Mouse (Mus musculus) ES-E14 (cell line): ENCODE results near the gene Hist1h3g. TPM values are rescaled to one million over a fixed set of nuclear protein-coding genes. Genes with fewer than 3 reads are reported as not detected.

Experiments used
- DNase-seq: peaks from one replicate; pipeline ENCODE4 v3.0.0-alpha.2; 2013; ENCODE audit warnings: low read depth, low spot score
- H3K27ac ChIP-seq: 2 replicates; pipeline ENCODE4 v1.5.1; 2012; ENCODE audit warnings: low read depth, mild to moderate bottlenecking, low read length, moderate library complexity, mixed read lengths; ENCODE audit not compliant: poor library complexity, insufficient read depth, severe bottlenecking
- H3K36me3 ChIP-seq: 2 replicates; pipeline ENCODE4 v1.6.1; 2012; ENCODE audit warnings: mild to moderate bottlenecking, low read length, moderate library complexity, mixed read lengths; ENCODE audit not compliant: control insufficient read depth, poor library complexity, insufficient read depth, severe bottlenecking
- H3K4me1 ChIP-seq, 2 experiments: fragments of 150-350 bp in 1 of 2; sonication (generic) in 1 of 2; 2 replicates each; pipeline ENCODE4 v1.6.1; 2012; ENCODE audit warnings: low read length in 2 of 2, mild to moderate bottlenecking in 1 of 2, mixed read lengths in 1 of 2; ENCODE audit not compliant: control insufficient read depth in 2 of 2, insufficient read depth in 2 of 2, poor library complexity in 1 of 2
- H3K4me3 ChIP-seq, 2 experiments: fragments of 150-350 bp in 1 of 2; sonication (generic) in 1 of 2; 2 replicates each; pipeline ENCODE4 v1.5.1; 2012; ENCODE audit warnings: low read length in 2 of 2, low read depth in 1 of 2, mild to moderate bottlenecking in 1 of 2, mixed read lengths in 1 of 2; ENCODE audit not compliant: insufficient read depth in 1 of 2, poor library complexity in 1 of 2, severe bottlenecking in 1 of 2
- H3K9ac ChIP-seq: 2 replicates; pipeline ENCODE4 v1.6.1; 2012; ENCODE audit warnings: low read depth, mild to moderate bottlenecking, low read length, mixed read lengths; ENCODE audit not compliant: poor library complexity, insufficient read depth, severe bottlenecking
- H3K9me3 ChIP-seq: fragments of 150-350 bp; sonication (generic); 2 replicates; pipeline ENCODE4 v1.6.1; 2012; ENCODE audit warnings: low read depth, mild to moderate bottlenecking, low read length; ENCODE audit not compliant: control insufficient read depth, insufficient read depth
- CHD2 ChIP-seq: IDR thresholded peaks from 2 replicates; pipeline ENCODE4 v1.6.1; 2014; ENCODE audit warnings: mild to moderate bottlenecking, low read depth, low read length, inconsistent platforms
- HCFC1 ChIP-seq: IDR thresholded peaks from 2 replicates; pipeline ENCODE4 v1.6.1; 2012; ENCODE audit warnings: low read length, inconsistent platforms, borderline replicate concordance; ENCODE audit not compliant: insufficient read depth
- MAFK ChIP-seq: IDR thresholded peaks from 2 replicates; pipeline ENCODE4 v1.6.1; 2014; ENCODE audit warnings: mild to moderate bottlenecking, low read depth, low read length, inconsistent platforms; ENCODE audit not compliant: insufficient read depth
- ZC3H11A ChIP-seq: IDR thresholded peaks from 2 replicates; pipeline ENCODE4 v1.6.1; 2012; ENCODE audit warnings: low read depth, mild to moderate bottlenecking, inconsistent platforms, low read length, borderline replicate concordance
- ZNF384 ChIP-seq: IDR thresholded peaks from 2 replicates; pipeline ENCODE4 v1.6.1; 2012; ENCODE audit warnings: low read depth, low read length, inconsistent platforms
- in situ Hi-C, 2 experiments: fragments of 600-800 bp; cut with MboI; formaldehyde crosslinking; loops; one replicate each; pipeline ENCODE4 v1.15.1; 2025; ENCODE audit warnings: low sequenced_read_pairs in 2 of 2, inconsistent platforms in 1 of 2; ENCODE audit not compliant: unreplicated experiment in 2 of 2
- total RNA-seq: library from RNA; depleted of rRNA; stranded (reverse); fragments of 300-350 nt; gene quantifications from 2 replicates; pipeline ENCODE4 v1.2.3, GENCODE M21; 2012

Gene Hist1h3g
- total RNA-seq, 1 experiment, result 621 TPM

DNA sequence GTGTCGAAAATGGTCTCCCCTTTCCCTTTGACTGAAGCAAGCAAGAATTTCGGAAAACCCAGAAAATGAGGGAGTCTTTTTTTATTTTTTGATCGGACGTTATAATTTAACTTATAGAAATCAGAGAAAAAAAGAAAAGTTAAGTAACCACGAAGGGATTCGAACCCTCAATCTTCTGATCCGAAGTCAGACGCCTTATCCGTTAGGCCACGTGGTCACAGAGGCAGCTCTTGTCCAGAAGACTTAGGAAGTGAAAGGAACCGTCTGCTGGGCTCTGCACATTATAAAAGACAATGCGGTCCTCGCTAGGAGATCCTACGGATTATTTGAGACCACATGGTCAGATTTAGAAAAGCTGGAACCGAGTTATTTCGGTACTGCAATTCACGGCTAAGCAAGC, 8.9 kb upstream of the Hist1h3g start:
- Histone ChIP-seq H3K4me1 (no peaks in the 10 kb centered on the region; a peak in 1 of 4 replicates), H3K4me3 (peak overlapping the region; percentile 60 to 64), H3K9ac (peak overlapping the region; percentile 64; the same call in 1 of the 2 replicates), H3K36me3 (no peaks in the 10 kb centered on the region), H3K9me3 (no peaks in the 10 kb centered on the region), H3K27ac (no peak overlapping the region)
- TF ChIP-seq HCFC1 (no peak), ZNF384 (0 out of 2 replicates have a peak, but pooled peaks have one; percentile 54), MAFK (peak; percentile 84), ZC3H11A (no peak), CHD2 (no peak)
- in situ Hi-C loops, result loop anchor here (10.0 to 25.0 kb wide), 2 partner anchors 1489 to 1602 kb away; partner anchors contain the start of genes Hist1h2ag (in 1 of the 2), Hist1h2ah (in 1 of the 2), Hist1h2bj (in 1 of the 2) and Hist1h2bk (in 1 of the 2)
- DNase-seq, result no peak

DNA sequence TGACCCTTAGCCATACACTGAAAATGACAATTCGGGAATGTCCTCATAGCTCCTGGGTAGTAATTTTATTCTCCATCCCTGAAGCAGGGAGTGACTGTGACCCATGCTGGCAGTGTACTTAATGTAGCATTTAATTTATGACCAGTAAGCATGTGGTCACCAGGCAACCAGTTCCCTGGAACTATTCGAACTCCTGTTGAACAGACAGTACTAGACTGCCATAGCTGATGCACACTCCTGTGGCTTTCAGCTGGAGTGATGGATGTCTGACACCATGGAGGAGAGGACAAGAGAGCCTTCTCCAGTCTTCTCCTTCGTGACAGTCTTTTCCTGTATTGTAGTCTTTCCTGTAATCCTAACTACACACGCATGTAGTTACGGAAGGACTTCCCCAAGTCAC, 6.2 kb upstream of the Hist1h3g start:
- H3K36me3 ChIP-seq, result no peaks in the 10 kb centered on the region
- in situ Hi-C loops, result loop anchor here (10.0 to 25.0 kb wide), 2 partner anchors 1492 to 1604 kb away; partner anchors contain the start of genes Hist1h2ag (in 1 of the 2), Hist1h2ah (in 1 of the 2), Hist1h2bj (in 1 of the 2) and Hist1h2bk (in 1 of the 2)
- no peak for TF ChIP-seq ZNF384
- no peak for TF ChIP-seq ZC3H11A
- no peak for TF ChIP-seq HCFC1
- no peak for TF ChIP-seq MAFK
- no peak for TF ChIP-seq CHD2
- no peak overlapping the region for H3K4me3 ChIP-seq
- H3K9ac ChIP-seq, result no peak overlapping the region
- H3K27ac ChIP-seq, result no peak overlapping the region
- DNase-seq, result no peak
- peaks cover 0 to 2% of the 10 kb centered on the region in 2 experiments; a peak in 1 of 4 replicates for H3K4me1 ChIP-seq
- no peaks in the 10 kb centered on the region for H3K9me3 ChIP-seq

DNA sequence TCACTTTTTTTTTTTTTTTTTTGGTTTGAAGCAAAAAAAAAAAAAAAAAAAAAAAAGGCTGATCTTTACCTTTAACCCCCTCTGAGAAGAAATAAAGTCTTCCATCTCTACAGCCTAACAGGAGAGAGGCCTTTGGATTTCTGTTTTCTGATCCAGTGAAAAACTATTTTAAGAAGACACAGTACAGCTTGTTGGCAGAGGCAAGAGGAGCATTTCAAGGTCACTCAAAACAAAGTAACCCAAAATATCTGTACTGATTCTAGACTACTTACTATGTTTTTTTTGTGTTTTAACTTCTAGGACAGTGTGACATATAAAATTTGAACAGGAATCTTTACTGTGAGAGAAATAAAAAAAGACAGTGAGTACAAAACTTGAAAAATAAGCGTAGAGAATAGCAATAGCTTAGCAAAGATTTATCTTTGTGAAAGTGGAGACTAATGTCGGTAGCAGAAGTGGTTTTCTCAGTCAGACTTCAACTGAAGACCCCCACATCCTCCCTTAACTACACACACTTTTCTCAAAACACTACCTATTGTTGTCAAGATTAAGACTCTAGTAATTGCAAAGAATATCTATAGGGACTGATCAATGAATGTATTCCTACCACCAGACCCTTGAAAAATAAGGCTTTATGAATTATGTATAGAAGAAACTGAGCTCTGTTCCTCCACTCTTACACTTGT, 5.6 kb upstream of the Hist1h3g start:
- TF ChIP-seq CHD2 (no peak), ZNF384 (no peak; the same call in 1 of the 2 replicates), HCFC1 (no peak), MAFK (no peak), ZC3H11A (no peak)
- Histone ChIP-seq H3K4me1 (peaks cover 0 to 2% of the 10 kb centered on the region in 2 experiments; a peak in 1 of 4 replicates), H3K9me3 (no peaks in the 10 kb centered on the region), H3K36me3 (no peaks in the 10 kb centered on the region), H3K9ac (no peak overlapping the region), H3K27ac (no peak overlapping the region), H3K4me3 (peak overlapping the region; percentile 25 to 61; a peak in 2 of 4 replicates)
- DNase-seq, result no peak
- in situ Hi-C loops, result loop anchor here (10.0 to 25.0 kb wide), 2 partner anchors 1492 to 1605 kb away; partner anchors contain the start of genes Hist1h2ag (in 1 of the 2), Hist1h2ah (in 1 of the 2), Hist1h2bj (in 1 of the 2) and Hist1h2bk (in 1 of the 2)

DNA sequence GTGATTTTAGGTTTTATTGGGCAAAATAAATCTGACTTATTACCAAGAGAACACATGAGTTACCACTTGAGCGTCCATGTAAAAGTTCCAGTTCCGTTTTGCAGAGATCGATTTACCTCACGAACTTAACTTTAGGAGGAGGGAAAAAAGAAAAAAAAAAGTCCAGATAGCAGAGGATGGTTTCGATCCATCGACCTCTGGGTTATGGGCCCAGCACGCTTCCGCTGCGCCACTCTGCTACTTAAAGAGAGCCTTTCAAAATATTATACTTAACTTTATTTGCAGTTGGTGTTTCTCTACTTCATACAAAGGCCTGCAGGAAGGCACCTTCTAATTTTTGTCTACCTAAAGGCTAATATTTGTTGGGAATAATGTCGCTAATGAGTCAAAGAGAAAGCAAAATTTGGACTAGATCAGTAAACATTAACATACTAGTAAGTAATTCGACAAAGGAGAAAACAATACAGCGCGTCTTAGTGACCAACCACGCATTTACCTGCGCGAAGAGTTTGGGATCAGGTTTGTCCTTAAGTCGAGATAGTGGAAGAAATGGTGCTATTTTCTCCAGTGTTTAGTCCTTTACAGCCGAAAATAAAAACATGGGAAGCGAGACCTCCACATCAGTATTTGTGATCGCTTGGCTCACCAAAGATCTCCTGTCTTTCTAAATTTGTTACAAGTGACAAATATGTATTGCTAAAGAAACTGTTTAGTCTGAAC, 4.9 kb upstream of the Hist1h3g start:
- in situ Hi-C loops, result loop anchor here in 1 of 2 experiments (25.0 kb wide), 1 partner anchor 1493 kb away; the partner anchor contains the start of genes Hist1h2ag, Hist1h2ah, Hist1h2bj and Hist1h2bk
- Histone ChIP-seq H3K27ac (peak overlapping the region; percentile 85; the same call in 1 of the 2 replicates), H3K4me3 (peak overlapping the region; percentile 61 to 83), H3K4me1 (peaks cover 0 to 2% of the 10 kb centered on the region in 2 experiments; a peak in 1 of 4 replicates), H3K9me3 (no peaks in the 10 kb centered on the region), H3K36me3 (no peaks in the 10 kb centered on the region), H3K9ac (peak overlapping the region; percentile 78)
- no peak for DNase-seq
- TF ChIP-seq CHD2 (no peak), MAFK (peak; percentile 92), ZNF384 (peak; percentile 80)
